Mouse (Mus musculus): ENCODE data around the gene Lrrc8b. TPM values are rescaled to one million over a fixed set of nuclear protein-coding genes. Genes with fewer than 3 reads are reported as not detected.

The Lrrc8b gene
- polyA plus RNA-seq, 1 experiment from 2014 or later = 8.1 TPM

- H3K27me3 ChIP-seq (ENCODE audit: poor library complexity, severe bottlenecking) = no peaks in the 10 kb centered on the region
- no peak for DNase-seq (ENCODE audit: extremely low spot score, low spot score)
- 86% methylated on average over 6 of the region's 6 CpGs for WGBS
- no peak overlapping the region for H3K4me3 ChIP-seq
- no peaks in the 10 kb centered on the region for H3K4me1 ChIP-seq
- H3K9me3 ChIP-seq = no peaks in the 10 kb centered on the region
- no peak overlapping the region for H3K27ac ChIP-seq
- 0 out of 2 replicates have a peak, but pooled peaks cover 18% of the 10 kb centered on the region for H3K36me3 ChIP-seq (replicated peaks)
These were observed 115.0 kb downstream of the Lrrc8b start for GRCm38 (mm10) chr5:105530576-105530975.

- WGBS = 93% methylated on average over 3 of the region's 3 CpGs
- H3K9me3 ChIP-seq = no peaks in the 10 kb centered on the region
- no peak overlapping the region for H3K4me3 ChIP-seq
- no peak for DNase-seq (ENCODE audit: extremely low spot score, low spot score)
- peaks cover 11% of the 10 kb centered on the region for H3K4me1 ChIP-seq
- H3K27me3 ChIP-seq (ENCODE audit: poor library complexity, severe bottlenecking) = no peaks in the 10 kb centered on the region
- H3K36me3 ChIP-seq (replicated peaks) = peaks cover 12% of the 10 kb centered on the region
- H3K27ac ChIP-seq = no peak overlapping the region
These were observed 119.6 kb downstream of the Lrrc8b start for GRCm38 (mm10) chr5:105535186-105535585.

- Histone ChIP-seq H3K4me3 (no peak overlapping the region), H3K27ac (no peak overlapping the region), H3K9me3 (no peaks in the 10 kb centered on the region), H3K4me1 (peaks cover 11% of the 10 kb centered on the region), H3K27me3 (ENCODE audit: poor library complexity, severe bottlenecking) (no peaks in the 10 kb centered on the region), H3K36me3 (replicated peaks) (peaks cover 22% of the 10 kb centered on the region)
- DNase-seq (ENCODE audit: extremely low spot score, low spot score) = no peak
- 93% methylated on average over 2 of the region's 2 CpGs for WGBS
These were observed 120.6 kb downstream of the Lrrc8b start for GRCm38 (mm10) chr5:105536172-105536571.

GRCm38 (mm10) chr5:105537101-105537723 lies 121.6 kb downstream of the Lrrc8b start:
- Histone ChIP-seq H3K4me3 (no peak overlapping the region), H3K36me3 (replicated peaks) (peaks cover 28% of the 10 kb centered on the region), H3K9me3 (no peaks in the 10 kb centered on the region), H3K4me1 (peaks cover 11% of the 10 kb centered on the region), H3K27me3 (ENCODE audit: poor library complexity, severe bottlenecking) (no peaks in the 10 kb centered on the region), H3K27ac (no peak overlapping the region)
- DNase-seq (ENCODE audit: extremely low spot score, low spot score) = no peak
- WGBS = 73% methylated on average over 11 of the region's 11 CpGs

Other genes with a start within 250 kb of the Lrrc8b start
- gene Gbp10, start 176.2 kb upstream of the Lrrc8b start, polyA plus RNA-seq (2016; fragmentation: Nextera tagmentation; extraction: Ambion mirVana) = not detected in 2 replicates
- gene Gm43302, start 122.1 kb upstream of the Lrrc8b start, polyA plus RNA-seq (2016; fragmentation: Nextera tagmentation; extraction: Ambion mirVana) = not detected in 2 replicates
- gene Gbp6, start 122.1 kb upstream of the Lrrc8b start, polyA plus RNA-seq (2016; fragmentation: Nextera tagmentation; extraction: Ambion mirVana) = 0.12 and 0.15 TPM in 2 replicates
- gene Lrrc8c, start 103.6 kb downstream of the Lrrc8b start, polyA plus RNA-seq (2016; fragmentation: Nextera tagmentation; extraction: Ambion mirVana) = 12.4 and 14.8 TPM in 2 replicates